Mouse (Mus musculus): Measurements from ENCODE around the gene Car1.
"Not testable (repeated sequence)": the region's sequence is repeated elsewhere in the genome, so short reads cannot be mapped to it uniquely, and the experiment has no call there.

Car1 gene

DNA sequence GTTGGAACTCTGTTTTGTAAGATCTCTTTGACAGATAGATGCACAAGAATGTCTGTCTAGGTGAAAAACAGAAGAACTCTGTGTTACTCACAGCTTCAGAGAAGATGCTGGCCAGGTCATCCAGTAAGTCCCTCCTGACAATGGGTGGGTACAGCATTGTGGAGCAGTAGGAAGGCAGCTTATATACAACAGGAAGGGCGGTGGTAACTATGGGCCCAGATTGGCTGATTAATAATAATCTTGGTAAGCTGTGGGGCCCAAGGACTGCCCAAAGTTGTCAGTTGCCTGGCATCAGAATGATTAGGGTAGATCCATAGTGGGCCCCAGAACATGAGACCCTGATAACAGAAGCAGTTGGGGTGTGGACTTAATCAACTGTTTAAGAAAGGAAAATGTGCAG, at the start of gene Car1:
Car1 (minus strand) TSS at position 158 of the 400 bp plus-strand sequence.
- no peak for DNase-seq (ENCODE audit: low spot score in 2 of 2)

DNA sequence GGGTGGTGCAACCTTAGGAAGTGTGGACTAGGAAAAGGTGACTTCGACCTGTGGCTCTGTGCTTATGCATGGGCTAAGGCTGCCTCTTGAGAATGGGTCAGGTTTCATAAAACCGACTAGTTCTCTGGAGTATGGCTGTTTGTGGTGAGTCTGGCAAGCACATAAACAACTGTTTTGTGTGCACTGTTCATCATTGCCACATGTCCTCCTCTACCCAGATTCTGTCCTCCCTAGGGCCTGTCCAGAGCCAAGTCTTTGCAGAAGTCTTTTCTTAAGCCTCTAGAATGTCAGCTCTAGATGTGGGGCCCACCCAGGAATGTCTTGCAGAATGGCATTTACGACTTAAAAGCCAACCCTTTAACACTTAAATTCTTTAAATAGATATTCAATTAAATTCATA, 49.7 kb upstream of the Car1 start:
- no peak for DNase-seq (ENCODE audit: low spot score in 2 of 2)

GRCm38 (mm10) chr3:14854446-14854845, 46.3 kb upstream of the Car1 start:
- DNase-seq (ENCODE audit: low spot score in 2 of 2), result no peak

DNA sequence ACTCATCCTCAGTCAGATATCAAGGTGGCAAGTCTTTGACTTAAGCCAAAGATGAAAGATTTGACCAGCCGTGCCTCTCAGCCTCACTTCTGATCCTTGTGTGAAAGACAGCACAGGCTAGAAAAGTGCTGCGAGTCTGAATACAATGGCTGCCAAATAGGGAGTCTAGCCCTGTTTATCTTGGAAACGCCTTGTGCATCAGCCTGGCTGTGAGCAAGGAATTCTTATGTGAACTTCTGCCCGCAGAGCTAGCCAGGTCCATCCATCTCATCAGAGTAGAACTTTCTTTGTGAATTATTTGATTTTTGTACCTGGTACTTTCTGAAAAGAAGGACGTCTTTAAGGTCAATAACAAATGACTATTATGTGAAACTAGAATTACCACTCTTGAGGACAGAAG, 45.8 kb upstream of the Car1 start:
- no peak for DNase-seq (ENCODE audit: low spot score in 2 of 2)

GRCm38 (mm10) chr3:14848587-14849254, 40.6 kb upstream of the Car1 start:
- DNase-seq (ENCODE audit: low spot score in 2 of 2), result no peak

DNA sequence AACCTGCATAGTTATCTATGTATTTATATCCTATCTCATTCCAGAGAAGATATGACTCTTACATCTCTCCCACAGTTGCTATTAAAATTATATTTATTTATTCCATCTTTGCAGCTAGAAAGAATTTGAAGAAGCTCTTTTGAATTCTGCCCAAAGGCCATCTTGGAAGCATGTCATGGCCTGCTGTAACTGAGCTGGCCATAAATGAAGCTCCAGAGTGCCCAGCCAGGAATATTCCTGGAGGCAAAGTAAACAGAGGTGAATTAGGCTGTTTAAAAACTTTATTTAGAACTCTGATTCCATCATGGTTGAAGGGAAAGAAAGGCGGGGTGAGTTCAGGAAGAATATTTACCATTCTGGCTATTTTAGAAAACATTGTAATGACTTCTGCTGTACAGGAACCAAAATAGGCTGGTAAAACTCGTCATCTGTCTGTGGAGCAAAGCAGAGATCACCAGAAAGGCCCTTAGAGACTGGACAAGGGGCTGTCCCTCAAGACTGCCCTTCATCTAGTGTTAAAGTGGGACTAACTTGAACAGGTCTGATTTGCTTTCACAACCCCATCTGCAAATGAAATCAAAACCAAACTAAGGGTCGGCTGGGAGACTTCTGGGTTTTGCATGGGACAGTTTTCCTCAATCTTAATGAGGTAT, 31.4 kb upstream of the Car1 start:
- no peak for DNase-seq (ENCODE audit: low spot score in 2 of 2)

DNA sequence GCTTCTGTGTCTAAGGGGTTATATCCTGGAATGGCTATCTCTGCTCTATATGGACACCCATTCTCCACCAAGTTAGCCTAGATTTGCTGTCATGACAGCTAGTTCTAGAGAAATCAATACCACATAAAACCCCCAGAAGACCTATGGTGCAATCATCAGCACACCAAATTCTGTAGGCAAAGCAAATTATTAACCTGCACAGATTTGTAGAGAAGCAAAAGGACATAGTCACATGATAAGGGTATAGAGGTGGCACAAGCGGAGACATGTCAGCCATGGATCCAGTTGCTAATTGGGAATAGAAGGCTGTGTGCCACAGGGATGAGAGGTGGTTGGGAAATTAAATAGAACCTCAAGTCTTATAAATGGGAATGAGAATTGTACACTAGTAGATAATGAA, 30.8 kb upstream of the Car1 start:
- DNase-seq (ENCODE audit: low spot score in 2 of 2), result no peak

GRCm38 (mm10) chr3:14832766-14833165, 24.6 kb upstream of the Car1 start:
- DNase-seq (ENCODE audit: low spot score in 2 of 2), result no peak

DNA sequence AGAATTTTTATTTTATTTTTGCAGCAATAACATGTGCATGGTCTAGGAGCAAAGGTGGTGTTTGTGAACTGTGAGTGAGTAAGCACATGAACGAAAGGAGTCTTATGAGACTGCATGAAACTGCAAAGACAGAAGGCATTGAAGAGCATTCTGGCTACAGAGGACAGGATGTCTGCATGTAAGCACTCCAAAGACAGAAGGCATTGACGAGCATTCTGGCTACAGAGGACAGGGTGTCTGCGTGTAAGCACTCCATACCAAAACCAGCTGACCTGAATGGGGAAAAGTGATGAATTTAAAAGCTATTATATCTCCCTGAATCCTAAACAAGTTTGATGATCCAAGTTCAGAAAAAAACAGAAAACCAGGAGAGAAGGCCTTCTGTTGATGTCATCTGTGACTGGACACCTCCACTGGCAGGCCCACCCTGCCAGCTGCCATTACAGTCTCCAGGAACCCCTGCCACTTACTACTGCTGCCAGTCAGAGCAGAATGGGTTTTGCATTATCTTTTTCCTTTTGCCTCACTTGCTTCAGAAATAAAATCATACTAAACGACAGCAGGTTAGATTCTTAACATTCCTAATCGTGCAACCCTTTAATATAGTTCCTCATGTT, 23.2 kb upstream of the Car1 start:
- no peak for DNase-seq (ENCODE audit: low spot score in 2 of 2)

- DNase-seq (ENCODE audit: low spot score in 2 of 2), result no peak
Observed at GRCm38 (mm10) chr3:14828896-14829295, 20.7 kb upstream of the Car1 start.

GRCm38 (mm10) chr3:14819844-14820504, 11.8 kb upstream of the Car1 start:
- no peak for DNase-seq (ENCODE audit: low spot score in 2 of 2)

DNA sequence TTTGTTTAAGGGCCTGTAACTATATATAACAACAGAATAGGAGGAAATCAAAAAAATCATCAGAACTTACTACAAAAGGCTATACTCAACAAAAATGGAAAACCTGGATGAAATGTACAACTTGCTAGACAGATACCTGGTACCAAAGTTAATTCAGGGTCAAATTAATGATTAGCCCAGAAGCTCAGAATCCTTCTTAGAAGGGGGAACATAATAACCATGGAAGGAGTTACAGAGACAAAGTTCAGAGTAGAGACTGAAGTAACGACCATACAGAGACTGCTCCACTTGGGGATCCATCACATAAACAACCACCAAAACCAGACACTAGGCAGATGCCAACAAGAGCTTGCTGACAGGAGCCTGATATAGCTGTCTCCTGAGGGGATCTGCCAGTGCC, 7.2 kb upstream of the Car1 start:
- DNase-seq (ENCODE audit: low spot score in 2 of 2), result not testable (repeated sequence)

- no peak for DNase-seq (ENCODE audit: low spot score in 2 of 2)
Observed at GRCm38 (mm10) chr3:14806702-14807101, 1.5 kb downstream of the Car1 start.

DNA sequence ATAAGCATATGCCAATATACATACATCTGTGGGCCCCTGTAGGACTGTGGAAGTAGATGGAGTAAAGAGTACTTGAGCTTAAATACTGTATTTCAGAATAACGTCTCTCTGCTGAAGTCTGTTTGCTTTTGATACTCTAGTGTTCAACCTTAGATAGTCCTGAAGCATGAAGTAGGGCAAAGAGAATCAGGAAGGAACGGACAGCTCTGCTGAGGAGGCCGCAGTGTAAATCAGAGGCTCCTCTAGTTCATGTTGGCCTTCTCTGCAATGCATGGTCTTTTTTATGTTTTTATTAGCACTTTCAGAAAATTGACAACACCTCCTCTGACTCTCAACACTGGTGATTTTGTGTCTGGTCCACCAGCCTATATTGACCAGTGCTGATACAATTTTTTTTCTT, 2.2 kb downstream of the Car1 start:
- no peak for DNase-seq (ENCODE audit: low spot score in 2 of 2)

GRCm38 (mm10) chr3:14804906-14805305, 3.3 kb downstream of the Car1 start:
- no peak for DNase-seq (ENCODE audit: low spot score in 2 of 2)

DNA sequence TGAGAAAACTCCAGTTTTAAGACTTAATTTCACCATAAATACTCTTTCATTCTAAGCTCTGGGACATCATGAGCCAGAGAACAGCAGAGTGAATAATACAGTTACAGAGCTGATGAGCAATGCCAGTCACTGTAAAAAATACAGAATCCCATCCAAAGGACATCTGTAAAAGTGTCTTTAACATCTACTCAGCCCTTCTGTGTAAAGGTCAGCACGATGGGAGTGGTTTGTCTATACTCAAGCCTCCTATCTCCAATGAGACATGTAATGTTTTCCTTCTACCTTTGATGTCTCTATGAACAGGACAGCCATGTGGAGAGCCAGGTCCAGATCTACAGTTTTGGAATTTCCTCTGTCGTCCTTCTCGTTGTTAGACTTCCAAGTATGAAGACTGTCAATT, 11.1 kb downstream of the Car1 start:
- DNase-seq (ENCODE audit: low spot score in 2 of 2), result no peak

DNA sequence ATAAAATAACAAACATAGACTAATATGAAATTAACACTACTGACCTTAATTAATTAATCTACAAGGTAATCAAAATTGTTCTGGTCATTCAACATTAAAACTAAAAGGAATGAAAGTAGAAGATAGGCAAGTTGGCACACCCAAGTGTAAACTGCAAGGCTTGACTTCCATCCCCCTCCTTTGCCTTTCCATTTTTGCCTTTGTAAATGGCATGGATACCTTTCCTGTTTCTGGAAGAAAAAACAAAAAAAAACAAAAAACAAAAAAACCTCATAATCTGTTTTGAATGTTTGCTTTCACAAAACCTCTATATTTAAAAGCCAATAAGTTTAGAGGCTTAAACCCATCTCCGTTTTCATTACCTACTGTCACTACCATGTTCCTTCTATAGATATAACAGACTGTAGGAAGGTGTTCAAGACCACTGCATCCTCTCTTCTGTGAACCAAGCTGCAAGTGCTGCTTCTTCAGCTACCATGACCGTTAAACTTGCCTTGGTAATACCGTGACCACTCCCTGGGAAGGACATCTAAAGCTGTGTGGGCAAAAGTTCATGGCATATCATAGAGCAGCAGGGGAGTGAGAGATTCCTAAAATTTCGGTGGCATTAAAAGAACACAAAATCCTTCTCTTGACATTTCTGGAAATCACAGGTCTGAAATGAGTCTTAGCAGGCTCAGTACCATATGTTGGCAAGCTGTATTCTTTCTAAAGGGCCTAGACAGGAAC, 12.7 kb downstream of the Car1 start:
- no peak for DNase-seq (ENCODE audit: low spot score in 2 of 2)

GRCm38 (mm10) chr3:14792032-14792431, 16.1 kb downstream of the Car1 start:
- DNase-seq (ENCODE audit: low spot score in 2 of 2), result no peak

DNA sequence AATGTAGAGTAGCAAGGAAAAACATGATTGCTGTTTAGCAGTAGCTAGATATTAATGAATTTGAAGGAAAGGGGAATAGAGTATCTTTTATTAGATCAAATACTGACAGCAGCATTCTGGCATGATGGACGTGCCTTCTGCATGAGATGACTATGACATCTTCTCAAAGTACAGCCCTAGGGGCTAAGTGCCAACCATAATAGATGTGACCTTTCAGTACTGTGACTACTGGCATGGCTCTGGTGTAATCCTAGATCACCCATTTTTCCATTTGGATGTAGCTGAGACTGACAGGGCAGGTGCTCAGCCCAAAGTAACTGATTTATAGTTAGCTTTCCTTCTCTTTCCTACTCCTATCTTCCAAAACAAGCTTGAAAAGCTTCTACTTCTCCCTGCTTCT, 20.6 kb downstream of the Car1 start:
- no peak for DNase-seq (ENCODE audit: low spot score in 2 of 2)

GRCm38 (mm10) chr3:14787136-14787535, 21.0 kb downstream of the Car1 start:
- no peak for DNase-seq (ENCODE audit: low spot score in 2 of 2)

DNA sequence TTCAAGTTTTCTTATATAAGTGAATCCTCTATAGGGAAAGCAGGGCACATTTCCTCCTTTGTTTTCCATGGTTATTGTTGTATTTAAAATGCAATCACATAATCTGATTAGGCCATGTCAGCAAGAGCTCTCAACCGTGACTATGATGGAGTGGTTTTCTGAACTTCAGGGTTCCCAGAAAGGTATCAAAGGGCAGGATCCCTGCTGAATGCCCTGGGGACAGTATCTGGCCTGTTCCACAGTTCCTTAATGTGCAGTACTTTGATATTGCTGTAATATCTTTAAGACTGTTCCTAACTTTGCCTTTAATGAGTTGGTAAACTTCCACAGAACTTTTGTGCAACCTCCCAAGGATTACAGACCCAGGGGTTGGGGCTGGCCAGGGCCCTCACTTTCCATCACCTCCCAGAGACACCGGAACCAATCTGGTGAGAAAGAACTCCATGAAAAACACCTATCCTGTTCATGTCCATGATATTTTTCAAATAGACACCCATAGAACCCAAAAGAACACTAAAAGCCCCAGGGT, 21.6 kb downstream of the Car1 start:
- DNase-seq (ENCODE audit: low spot score in 2 of 2), result no peak

- DNase-seq (ENCODE audit: low spot score in 2 of 2), result no peak
Observed at GRCm38 (mm10) chr3:14785353-14785752, 22.8 kb downstream of the Car1 start.
